Mouse (Mus musculus) bone marrow macrophage, adult 2 months (primary cell): ENCODE data around the gene Hoxa13.

ENCODE experiments used
- CTCF ChIP-seq: IDR thresholded peaks from 2 replicates; pipeline ENCODE4 v1.5.1; 2012; ENCODE audit warnings: low read depth, mild to moderate bottlenecking, low read length, moderate library complexity
- POLR2A ChIP-seq: IDR thresholded peaks from 2 replicates; pipeline ENCODE4 v1.6.1; 2012; ENCODE audit warnings: mild to moderate bottlenecking, low read depth, low read length, borderline replicate concordance

DNA sequence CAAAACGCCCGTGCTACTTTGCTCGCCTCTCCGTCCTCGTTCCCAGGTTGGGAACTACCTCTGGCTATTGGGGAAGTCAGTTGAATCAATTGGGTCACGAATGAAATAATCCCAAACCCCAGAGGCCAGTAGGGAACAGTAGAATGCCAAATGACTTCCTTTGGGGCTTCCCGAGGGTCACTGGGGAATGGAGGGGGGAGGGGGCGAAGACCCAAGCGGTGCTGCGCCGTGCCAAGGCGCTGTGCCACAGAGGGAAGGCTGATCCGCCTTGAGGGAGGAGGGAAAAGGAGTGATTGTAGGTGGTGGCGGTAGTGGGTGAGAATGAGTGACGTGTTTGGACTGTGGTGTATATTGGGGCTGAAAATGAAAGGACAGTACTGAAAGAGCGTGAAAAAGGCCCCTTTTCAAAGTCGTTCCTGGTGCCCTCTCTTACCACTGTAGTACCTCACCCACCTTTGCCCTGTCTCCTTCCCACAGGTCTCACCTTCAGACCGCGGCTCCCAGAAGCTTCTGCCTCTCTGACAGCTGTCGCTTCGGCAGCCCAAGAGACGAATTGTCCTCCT lies 48.0 kb downstream of the Hoxa13 start:
- TF ChIP-seq CTCF (no peak), POLR2A (no peak)
